Mouse (Mus musculus): Measurements from ENCODE around the gene Gm29564.
"Not testable (repeated sequence)": the region's sequence is repeated elsewhere in the genome, so short reads cannot be mapped to it uniquely, and the experiment has no call there.

Gene Gm29564

GRCm38 (mm10) chrY:78212693-78213092 lies at the start of gene Gm29564:
Gene Gm29564, plus strand, starts transcription at chrY:78212993.
- not testable (repeated sequence) for DNase-seq (ENCODE audit: low read depth, low spot score)

All from CD4-positive helper T cell, adult 2 months (primary cell).